Mouse (Mus musculus) stomach, embryonic 14.5 days (tissue): Measurements from ENCODE around the gene Cit. TPM values are rescaled to one million over a fixed set of nuclear protein-coding genes. Genes with fewer than 3 reads are reported as not detected.

Source experiments
- ATAC-seq: fragments of 200-750 bp; cut with Nextera tagmentation; 2 replicates; pipeline ENCODE4 v1.8.0; 2017; ENCODE audit warnings: low read depth, moderate TSS enrichment; ENCODE audit not compliant: insufficient number of reproducible peaks, insufficient read depth, low FRiP score
- H3K27ac ChIP-seq: fragments of 300-500 bp; sonication (generic); 2 replicates; pipeline ENCODE4 v1.5.1; 2014; ENCODE audit warnings: mild to moderate bottlenecking, low read length, moderate library complexity, mixed read lengths
- H3K27me3 ChIP-seq: fragments of 300-500 bp; sonication (generic); 2 replicates; pipeline ENCODE4 v1.6.1; 2014; ENCODE audit warnings: low read length, control low read depth, mixed read lengths; ENCODE audit not compliant: control insufficient read depth, insufficient read depth
- H3K36me3 ChIP-seq: fragments of 300-500 bp; sonication (generic); 2 replicates; pipeline ENCODE4 v1.6.1; 2014; ENCODE audit warnings: mild to moderate bottlenecking, control low read depth, low read length, moderate library complexity, mixed read lengths; ENCODE audit not compliant: control insufficient read depth, insufficient read depth
- H3K4me1 ChIP-seq: fragments of 300-500 bp; sonication (generic); 2 replicates; pipeline ENCODE4 v1.6.1; 2014; ENCODE audit warnings: low read length, control low read depth, mixed read lengths; ENCODE audit not compliant: control insufficient read depth, insufficient read depth
- H3K4me2 ChIP-seq: fragments of 300-500 bp; sonication (generic); replicated peaks from 2 replicates; pipeline ENCODE4 v1.6.1; 2014; ENCODE audit warnings: low read depth, low read length, control low read depth
- H3K4me3 ChIP-seq: fragments of 300-500 bp; sonication (generic); 2 replicates; pipeline ENCODE4 v1.5.1; 2014; ENCODE audit warnings: low read depth, low read length, control low read depth
- H3K9ac ChIP-seq: fragments of 300-500 bp; sonication (generic); replicated peaks from 2 replicates; pipeline ENCODE4 v1.6.1; 2014; ENCODE audit warnings: low read depth, mild to moderate bottlenecking, control low read depth, low read length, moderate library complexity, mixed read lengths
- H3K9me3 ChIP-seq: fragments of 300-500 bp; sonication (generic); 2 replicates; pipeline ENCODE4 v1.6.1; 2016; ENCODE audit warnings: low read depth, low read length, control low read depth; ENCODE audit not compliant: control insufficient read depth
- WGBS: fragments of 180-500 bp; shearing (Covaris S2); extraction: QIAGEN DNeasy Blood & Tissue Kit; methylation state at CpG from one replicate; pipeline ENCODE4 v1.1.7; 2014; 5-methylcytosine and 5-hydroxymethylcytosine counted together
- polyA plus RNA-seq: library from polyadenylated mRNA; unstranded; fragments of >200 nt; fragmentation: Nextera tagmentation; extraction: Ambion mirVana; gene quantifications from 2 replicates; pipeline ENCODE4 v1.2.1, GENCODE M21; 2014

Cit gene
- polyA plus RNA-seq, 1 experiment from 2014 or later: 29.7 TPM

DNA sequence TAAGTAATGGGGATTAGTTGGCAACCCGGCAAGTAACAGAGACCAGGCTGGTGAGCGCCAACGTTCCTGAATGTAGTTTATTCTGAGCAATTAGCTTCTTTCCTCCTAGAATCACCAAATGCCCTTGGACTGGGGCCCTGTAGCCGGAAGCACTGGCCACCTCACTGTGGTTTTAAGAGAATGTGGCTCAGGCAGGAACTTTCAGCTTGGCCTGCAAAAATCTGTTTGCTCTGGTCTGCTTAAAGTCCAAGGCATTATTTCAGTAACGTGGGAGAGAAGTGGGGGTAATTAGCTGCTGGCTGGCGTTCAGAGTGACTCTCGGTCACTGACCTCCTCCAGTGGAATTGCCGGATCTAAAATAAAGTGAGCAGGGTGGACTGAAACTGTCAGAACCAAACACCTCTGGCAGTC is 178.2 kb downstream of the Cit start:
- Histone ChIP-seq H3K4me2 (peak overlapping the region; percentile 87), H3K4me3 (peak overlapping the region; percentile 82), H3K4me1 (0 out of 2 replicates have a peak, but pooled peaks cover 6% of the 10 kb centered on the region), H3K9ac (peak overlapping the region; percentile 80), H3K27ac (peak overlapping the region; percentile 11; the same call in 1 of the 2 replicates), H3K36me3 (peaks cover 35% of the 10 kb centered on the region), H3K9me3 (no peaks in the 10 kb centered on the region), H3K27me3 (no peaks in the 10 kb centered on the region)
- no peak for ATAC-seq
- 18% methylated on average over 8 of the region's 8 CpGs for WGBS

DNA sequence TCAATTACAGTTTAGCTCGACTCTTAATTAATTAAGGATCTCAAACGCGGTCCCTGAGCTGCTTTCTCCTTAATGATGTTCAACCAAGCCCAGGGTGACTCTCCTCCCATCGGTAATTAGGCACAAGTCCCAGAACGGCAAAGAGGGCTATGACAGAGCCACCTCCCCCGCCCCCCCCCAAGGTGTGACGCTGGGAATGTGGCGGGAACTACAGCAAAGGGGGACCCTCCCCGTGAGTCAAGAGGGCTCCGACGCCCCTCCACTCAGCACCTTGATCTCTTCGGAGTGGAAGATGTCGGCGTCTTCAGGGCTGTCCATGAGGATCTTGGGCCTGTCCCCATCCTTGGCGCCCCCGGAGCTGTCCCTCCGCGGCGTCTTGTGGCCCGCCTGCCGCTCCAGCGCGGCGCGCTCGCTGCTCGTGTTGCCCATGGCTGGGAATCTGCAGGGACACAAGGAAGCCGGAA is 178.8 kb downstream of the Cit start:
- peak overlapping the region; percentile 87 for H3K4me2 ChIP-seq
- H3K9ac ChIP-seq: peak overlapping the region; percentile 80
- H3K27ac ChIP-seq: peak overlapping the region; percentile 81
- under 1% methylated on average over 27 of the region's 28 CpGs for WGBS
- no peaks in the 10 kb centered on the region for H3K9me3 ChIP-seq
- peaks cover 30% of the 10 kb centered on the region for H3K36me3 ChIP-seq
- peak; percentile 39; the same call in 1 of the 2 replicates for ATAC-seq
- 0 out of 2 replicates have a peak, but pooled peaks cover 6% of the 10 kb centered on the region for H3K4me1 ChIP-seq
- no peaks in the 10 kb centered on the region for H3K27me3 ChIP-seq
- H3K4me3 ChIP-seq: peak overlapping the region; percentile 82

DNA sequence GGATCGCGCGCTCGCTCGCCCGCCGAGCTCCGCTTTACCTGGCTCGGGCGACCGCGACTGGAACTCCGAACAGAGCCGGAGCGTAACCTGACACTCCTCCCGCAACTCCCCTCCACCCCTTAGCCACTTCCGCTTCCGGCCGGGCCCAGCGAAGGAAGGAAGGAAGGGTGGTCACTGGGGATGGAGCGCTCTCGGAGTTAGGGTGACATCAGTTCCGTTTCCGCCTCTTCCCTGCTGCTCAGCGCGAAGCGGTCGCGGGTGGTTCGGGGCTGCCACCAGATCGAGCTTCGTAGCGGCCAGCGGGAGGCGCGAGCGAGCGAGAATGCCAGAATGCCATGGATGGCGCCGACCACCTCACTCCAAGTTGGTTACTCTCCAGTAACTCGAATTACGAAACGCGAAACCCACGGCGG is 179.3 kb downstream of the Cit start, which contains the start of gene Prkab1:
Gene Prkab1 (minus strand): TSS at position 182 of the 413 bp plus-strand sequence.
- Histone ChIP-seq H3K27ac (peak within 1 kb of the TSS; percentile 81), H3K4me3 (peak within 1 kb of the TSS; percentile 82), H3K4me2 (peak within 1 kb of the TSS; percentile 87), H3K27me3 (no peaks in the 10 kb centered on the region), H3K9me3 (no peaks in the 10 kb centered on the region), H3K9ac (peak within 1 kb of the TSS; percentile 80), H3K4me1 (0 out of 2 replicates have a peak, but pooled peaks cover 6% of the 10 kb centered on the region), H3K36me3 (peaks cover 25% of the 10 kb centered on the region)
- ATAC-seq: peak; percentile 96
- under 1% methylated on average over 46 of the region's 46 CpGs for WGBS

DNA sequence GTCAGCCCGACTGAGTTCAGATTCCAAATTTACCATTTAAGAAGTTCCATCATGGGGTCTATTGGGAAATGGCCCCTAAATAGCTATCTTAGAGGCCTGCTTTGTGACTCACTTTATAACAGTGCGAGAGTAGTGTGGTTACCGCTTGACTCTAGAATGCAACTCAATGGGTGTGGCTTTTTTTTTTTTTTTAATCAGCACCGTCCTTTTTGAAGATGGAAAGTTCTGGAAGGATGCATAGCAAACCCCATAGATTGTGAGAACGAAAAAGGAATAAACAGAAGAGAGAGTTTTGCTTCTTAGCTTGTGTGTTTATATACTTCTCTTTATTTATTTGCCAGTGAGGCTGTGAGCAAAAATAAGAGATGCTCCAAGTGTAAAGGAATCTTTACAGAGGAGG is 181.0 kb downstream of the Cit start:
- 89% methylated on average over 5 of the region's 5 CpGs for WGBS
- Histone ChIP-seq H3K27me3 (no peaks in the 10 kb centered on the region), H3K9me3 (no peaks in the 10 kb centered on the region), H3K36me3 (peaks cover 10% of the 10 kb centered on the region), H3K4me1 (0 out of 2 replicates have a peak, but pooled peaks cover 8% of the 10 kb centered on the region), H3K27ac (no peak overlapping the region), H3K9ac (no peak overlapping the region), H3K4me3 (no peak overlapping the region), H3K4me2 (no peak overlapping the region)
- ATAC-seq: no peak

DNA sequence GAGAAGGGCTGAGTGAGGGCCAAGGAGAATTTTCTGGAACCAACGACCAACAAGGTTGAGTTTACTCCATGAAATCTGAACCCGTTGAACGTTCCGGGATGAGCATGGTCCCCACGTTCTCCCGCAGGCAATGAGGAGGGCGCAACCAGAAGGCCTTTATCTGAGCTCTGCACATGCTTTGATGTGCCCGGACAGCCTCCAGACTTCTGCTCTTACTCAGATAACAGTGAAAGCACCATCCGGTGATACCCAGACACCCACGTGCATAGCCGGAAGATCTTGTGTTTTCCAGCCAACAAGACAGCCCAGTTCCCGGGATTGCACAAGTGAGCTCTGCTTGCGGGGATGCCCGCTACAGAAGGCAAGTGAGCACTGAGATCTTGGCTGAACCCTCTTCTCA is 181.5 kb downstream of the Cit start:
- Histone ChIP-seq H3K4me2 (no peak overlapping the region), H3K4me1 (0 out of 2 replicates have a peak, but pooled peaks cover 8% of the 10 kb centered on the region), H3K9me3 (no peaks in the 10 kb centered on the region), H3K36me3 (peaks cover 6% of the 10 kb centered on the region), H3K9ac (no peak overlapping the region), H3K27me3 (no peaks in the 10 kb centered on the region), H3K4me3 (no peak overlapping the region), H3K27ac (no peak overlapping the region)
- WGBS: 85% methylated on average over 14 of the region's 14 CpGs
- ATAC-seq: no peak

DNA sequence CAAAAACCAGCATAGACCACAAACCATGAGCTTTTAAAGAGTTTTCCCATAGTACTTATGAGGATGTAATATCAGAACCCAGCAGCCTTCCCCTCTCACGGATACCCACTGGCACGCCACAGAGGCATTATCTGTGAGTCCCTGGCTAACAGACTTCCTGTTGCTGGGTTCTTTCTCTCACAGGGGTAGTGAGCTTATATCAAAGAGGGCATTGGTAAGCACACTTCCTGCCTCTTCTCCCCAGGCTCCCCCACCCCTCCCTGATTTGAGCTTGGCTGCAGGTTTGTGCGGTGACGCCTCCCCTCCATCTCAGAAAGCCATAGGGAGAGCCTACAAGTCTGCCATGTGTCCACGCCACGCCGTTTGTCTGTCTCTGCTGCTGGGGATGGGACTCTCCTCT is 184.0 kb downstream of the Cit start:
- 54% methylated on average over 7 of the region's 7 CpGs for WGBS
- Histone ChIP-seq H3K4me3 (no peak overlapping the region), H3K4me2 (no peak overlapping the region), H3K27me3 (no peaks in the 10 kb centered on the region), H3K9ac (no peak overlapping the region), H3K27ac (no peak overlapping the region), H3K36me3 (no peaks in the 10 kb centered on the region), H3K9me3 (no peaks in the 10 kb centered on the region), H3K4me1 (0 out of 2 replicates have a peak, but pooled peaks cover 2% of the 10 kb centered on the region)
- ATAC-seq: no peak

DNA sequence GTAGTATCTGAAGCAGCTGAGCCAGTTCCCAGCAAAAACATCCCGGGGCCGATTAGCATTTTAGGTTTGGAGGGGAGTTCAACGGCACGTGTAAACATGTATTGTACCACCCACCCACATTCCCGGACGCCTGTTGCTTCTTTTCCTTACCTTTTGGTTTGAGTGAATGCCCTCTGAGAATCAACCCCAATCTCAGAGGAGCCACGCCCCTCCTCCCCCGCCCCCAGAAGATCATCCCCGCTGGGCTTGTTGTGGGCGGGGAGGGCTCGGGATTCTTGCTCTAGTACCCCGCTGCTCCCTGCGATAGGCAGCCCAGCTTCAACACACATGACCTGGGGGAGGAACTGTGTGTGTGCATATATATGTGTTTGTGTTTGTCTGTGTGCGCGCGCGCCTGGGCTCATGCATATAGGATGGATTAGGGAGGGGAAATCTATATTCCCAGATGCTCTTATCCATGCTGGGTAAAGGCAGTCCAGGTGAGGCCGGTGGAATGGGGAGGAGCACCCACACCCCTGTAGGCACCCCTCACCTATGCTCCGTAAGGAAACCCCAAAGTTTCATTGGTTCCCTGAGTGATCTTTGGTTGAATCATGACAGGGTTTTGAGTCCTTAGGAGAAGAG is 185.6 kb downstream of the Cit start:
- Histone ChIP-seq H3K9ac (no peak overlapping the region), H3K9me3 (no peaks in the 10 kb centered on the region), H3K4me3 (no peak overlapping the region), H3K36me3 (no peaks in the 10 kb centered on the region), H3K27me3 (no peaks in the 10 kb centered on the region), H3K4me2 (peak overlapping the region; percentile 14; the same call in 1 of the 2 replicates), H3K27ac (no peak overlapping the region), H3K4me1 (0 out of 2 replicates have a peak, but pooled peaks cover 2% of the 10 kb centered on the region)
- 5% methylated on average over 19 of the region's 19 CpGs for WGBS
- ATAC-seq: no peak

DNA sequence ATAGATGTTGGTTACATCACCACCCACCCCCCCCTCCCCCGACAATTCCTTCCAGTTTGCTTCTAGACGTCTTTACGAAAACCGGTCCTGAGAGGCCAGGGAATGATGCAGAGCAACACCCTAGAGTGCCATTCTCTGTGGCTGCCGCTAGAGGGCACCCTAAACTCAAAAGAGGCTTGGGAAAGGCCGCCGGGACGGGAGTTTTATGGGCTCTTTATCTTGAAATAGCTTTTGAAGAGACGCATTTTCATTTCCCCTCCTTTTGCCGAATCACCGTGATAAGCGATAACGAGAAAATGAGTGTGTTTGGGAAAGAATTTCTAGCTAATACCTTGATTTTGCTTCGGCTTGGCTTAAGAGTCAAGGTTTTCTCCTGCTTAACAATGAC is 186.1 kb downstream of the Cit start:
- H3K9ac ChIP-seq: no peak overlapping the region
- H3K4me3 ChIP-seq: no peak overlapping the region
- 0 out of 2 replicates have a peak, but pooled peaks cover 2% of the 10 kb centered on the region for H3K4me1 ChIP-seq
- H3K4me2 ChIP-seq: no peak overlapping the region
- no peak overlapping the region for H3K27ac ChIP-seq
- no peaks in the 10 kb centered on the region for H3K9me3 ChIP-seq
- ATAC-seq: no peak
- H3K36me3 ChIP-seq: no peaks in the 10 kb centered on the region
- 4% methylated on average over 14 of the region's 14 CpGs for WGBS
- H3K27me3 ChIP-seq: no peaks in the 10 kb centered on the region
